Mouse (Mus musculus): ENCODE results near the gene Mgp. TPM values are rescaled to one million over a fixed set of nuclear protein-coding genes. Genes with fewer than 3 reads are reported as not detected.

The Mgp gene
- polyA plus RNA-seq (2014; fragmentation: Nextera tagmentation; extraction: Ambion mirVana), result 168 and 215 TPM in 2 replicates

DNA sequence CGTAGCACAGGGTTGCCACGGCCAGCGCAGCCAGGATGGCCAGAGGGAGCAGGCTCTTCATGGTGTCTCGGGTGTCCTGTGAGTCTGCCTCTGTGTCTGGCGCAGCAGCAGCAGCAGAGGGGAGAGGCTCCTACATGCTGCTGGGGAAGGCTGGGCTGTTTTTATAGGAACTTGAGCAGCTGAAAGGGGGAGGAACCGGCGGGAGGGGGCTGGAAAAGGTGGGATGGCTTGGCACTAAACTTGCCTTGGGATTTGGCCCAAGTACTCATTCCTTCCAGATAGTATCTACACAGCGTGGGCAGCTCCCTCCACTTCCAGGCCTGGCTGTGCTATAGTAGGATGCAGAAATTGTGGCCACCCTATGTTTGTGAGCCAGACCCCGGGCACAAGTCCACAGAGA, at the start of gene Mgp:
Mgp (minus strand) TSS at position 154 of the 400 bp plus-strand sequence.
- no peaks in the 10 kb centered on the region; the same call in 1 of the 2 replicates for H3K4me1 ChIP-seq (ENCODE audit: control insufficient read depth, insufficient read depth, low read length)
- no peaks in the 10 kb centered on the region for H3K36me3 ChIP-seq (ENCODE audit: control insufficient read depth, insufficient read depth, low read length)
- H3K9me3 ChIP-seq (ENCODE audit: control insufficient read depth, low read length), result no peaks in the 10 kb centered on the region; the same call in 1 of the 2 replicates
- peak; percentile 95 for ATAC-seq (ENCODE audit: low FRiP score, low TSS enrichment)
- WGBS, result 13% methylated on average over 9 of the region's 9 CpGs
- H3K27me3 ChIP-seq (ENCODE audit: control insufficient read depth, insufficient read depth, low read length), result no peaks in the 10 kb centered on the region
- H3K4me2 ChIP-seq (replicated peaks; ENCODE audit: low read depth, low read length), result peak within 1 kb of the TSS; percentile 32
- H3K27ac ChIP-seq (ENCODE audit: low read depth, low read length), result peak within 1 kb of the TSS; percentile 26; the same call in 1 of the 2 replicates
- peak within 1 kb of the TSS; percentile 33 for H3K4me3 ChIP-seq (ENCODE audit: low read length)
- H3K9ac ChIP-seq (ENCODE audit: low read depth, low read length), result peak within 1 kb of the TSS; percentile 40; the same call in 1 of the 2 replicates

DNA sequence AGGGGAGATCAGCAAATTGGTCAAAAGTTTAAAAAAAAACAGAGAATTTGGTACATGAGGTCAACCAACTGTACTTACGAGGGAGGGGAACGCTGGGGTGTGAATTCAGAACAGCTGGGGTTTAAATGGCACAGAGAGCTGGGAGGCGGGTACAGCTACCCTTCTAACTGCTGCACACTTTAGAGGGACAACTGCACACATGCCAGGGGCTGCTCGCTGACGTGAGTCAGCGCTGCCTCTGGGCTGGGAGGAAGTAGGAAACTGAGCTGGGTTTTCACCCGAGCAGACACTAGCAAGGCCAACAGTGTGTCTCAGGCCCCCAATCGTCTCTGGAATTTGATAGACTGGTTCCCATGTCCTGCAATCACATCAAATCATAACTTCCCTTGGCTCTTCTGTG, 49.4 kb upstream of the Mgp start:
- H3K36me3 ChIP-seq (ENCODE audit: control insufficient read depth, insufficient read depth, low read length), result no peaks in the 10 kb centered on the region
- no peak overlapping the region for H3K4me2 ChIP-seq (replicated peaks; ENCODE audit: low read depth, low read length)
- no peaks in the 10 kb centered on the region for H3K27me3 ChIP-seq (ENCODE audit: control insufficient read depth, insufficient read depth, low read length)
- WGBS, result 57% methylated on average over 8 of the region's 8 CpGs
- H3K9ac ChIP-seq (ENCODE audit: low read depth, low read length), result no peak overlapping the region
- no peaks in the 10 kb centered on the region for H3K9me3 ChIP-seq (ENCODE audit: control insufficient read depth, low read length)
- no peak for ATAC-seq (ENCODE audit: low FRiP score, low TSS enrichment)
- H3K4me3 ChIP-seq (ENCODE audit: low read length), result no peak overlapping the region
- H3K27ac ChIP-seq (ENCODE audit: low read depth, low read length), result no peak overlapping the region
- H3K4me1 ChIP-seq (ENCODE audit: control insufficient read depth, insufficient read depth, low read length), result no peaks in the 10 kb centered on the region

DNA sequence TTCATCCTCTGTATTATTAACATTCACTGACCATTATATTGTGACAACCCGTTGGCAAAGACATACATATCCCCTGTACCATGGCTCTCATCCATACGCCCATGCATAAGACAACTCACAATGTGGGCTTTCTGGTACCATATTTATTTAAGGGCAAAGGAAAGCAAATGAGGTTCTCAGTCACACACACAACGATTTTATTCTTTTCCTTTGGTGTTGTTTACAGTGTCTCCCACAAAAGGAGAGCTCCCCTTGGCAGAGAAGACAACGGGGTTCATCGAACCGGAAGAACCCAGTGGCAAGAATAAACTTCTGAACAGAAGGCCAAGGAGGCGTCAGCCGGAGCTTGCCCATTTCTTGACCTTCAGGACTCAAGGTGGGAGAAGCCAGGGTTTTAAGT, 47.9 kb upstream of the Mgp start, which contains the start of gene Pde6h:
Pde6h (plus strand) TSS at position 301 of the 400 bp plus-strand sequence.
- no peak within 1 kb of the TSS for H3K4me3 ChIP-seq (ENCODE audit: low read length)
- ATAC-seq (ENCODE audit: low FRiP score, low TSS enrichment), result no peak
- no peaks in the 10 kb centered on the region for H3K4me1 ChIP-seq (ENCODE audit: control insufficient read depth, insufficient read depth, low read length)
- no peaks in the 10 kb centered on the region for H3K36me3 ChIP-seq (ENCODE audit: control insufficient read depth, insufficient read depth, low read length)
- H3K9me3 ChIP-seq (ENCODE audit: control insufficient read depth, low read length), result no peaks in the 10 kb centered on the region
- H3K27ac ChIP-seq (ENCODE audit: low read depth, low read length), result no peak within 1 kb of the TSS
- no peak within 1 kb of the TSS for H3K4me2 ChIP-seq (replicated peaks; ENCODE audit: low read depth, low read length)
- no peak within 1 kb of the TSS for H3K9ac ChIP-seq (ENCODE audit: low read depth, low read length)
- no peaks in the 10 kb centered on the region for H3K27me3 ChIP-seq (ENCODE audit: control insufficient read depth, insufficient read depth, low read length)
- WGBS, result 86% methylated on average over 8 of the region's 8 CpGs

DNA sequence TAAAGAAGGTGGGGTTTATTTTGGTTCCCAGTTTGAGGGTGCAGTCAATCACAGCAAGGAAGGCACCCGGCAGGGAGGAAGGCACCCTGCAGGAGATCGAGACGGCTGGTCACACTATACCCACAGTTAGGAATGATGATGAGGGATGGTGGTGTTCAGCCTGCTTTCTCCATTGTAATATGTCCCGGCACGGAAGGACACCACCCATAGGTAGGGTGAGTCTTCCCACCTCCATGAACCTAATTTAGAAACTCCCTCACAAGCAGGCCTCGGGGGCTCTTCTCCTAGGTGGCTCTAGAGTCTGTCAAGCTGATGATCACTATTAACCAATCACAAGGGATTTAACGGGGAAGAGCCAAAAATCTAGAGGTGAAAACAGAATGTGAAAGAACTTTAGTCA, 47.2 kb upstream of the Mgp start:
- Histone ChIP-seq H3K4me1 (ENCODE audit: control insufficient read depth, insufficient read depth, low read length) (peaks cover 2% of the 10 kb centered on the region; the same call in 1 of the 2 replicates), H3K4me2 (replicated peaks; ENCODE audit: low read depth, low read length) (no peak overlapping the region), H3K9me3 (ENCODE audit: control insufficient read depth, low read length) (no peaks in the 10 kb centered on the region), H3K9ac (ENCODE audit: low read depth, low read length) (no peak overlapping the region), H3K4me3 (ENCODE audit: low read length) (no peak overlapping the region), H3K27ac (ENCODE audit: low read depth, low read length) (no peak overlapping the region), H3K36me3 (ENCODE audit: control insufficient read depth, insufficient read depth, low read length) (no peaks in the 10 kb centered on the region), H3K27me3 (ENCODE audit: control insufficient read depth, insufficient read depth, low read length) (no peaks in the 10 kb centered on the region)
- ATAC-seq (ENCODE audit: low FRiP score, low TSS enrichment), result no peak
- WGBS, result 90% methylated on average over 7 of the region's 7 CpGs

DNA sequence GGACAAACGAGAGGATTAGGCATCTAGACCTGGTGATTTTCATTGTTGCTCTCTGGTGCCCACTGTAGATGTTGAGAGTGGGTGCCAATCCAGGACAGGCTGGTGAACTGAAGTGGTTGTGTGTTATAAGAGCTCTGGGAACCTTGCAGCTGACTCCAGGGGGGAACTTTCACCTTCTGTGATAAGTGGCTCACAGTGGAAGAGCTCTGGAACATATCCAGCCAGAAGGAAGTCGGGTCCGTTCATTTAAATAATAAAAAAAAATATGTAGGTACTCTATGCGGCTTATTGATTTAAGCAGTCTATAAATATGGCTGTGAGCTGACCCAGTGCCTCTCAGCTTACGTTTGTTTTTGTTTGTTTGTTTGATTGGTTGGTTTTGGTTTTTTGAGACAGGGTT, 46.5 kb upstream of the Mgp start, which contains the start of gene Erp27:
Erp27 (minus strand) TSS at position 101 of the 400 bp plus-strand sequence.
- WGBS, result 78% methylated on average over 5 of the region's 5 CpGs
- Histone ChIP-seq H3K27ac (ENCODE audit: low read depth, low read length) (no peak within 1 kb of the TSS), H3K27me3 (ENCODE audit: control insufficient read depth, insufficient read depth, low read length) (no peaks in the 10 kb centered on the region), H3K4me3 (ENCODE audit: low read length) (no peak within 1 kb of the TSS), H3K9ac (ENCODE audit: low read depth, low read length) (no peak within 1 kb of the TSS), H3K36me3 (ENCODE audit: control insufficient read depth, insufficient read depth, low read length) (no peaks in the 10 kb centered on the region), H3K4me2 (replicated peaks; ENCODE audit: low read depth, low read length) (no peak within 1 kb of the TSS), H3K9me3 (ENCODE audit: control insufficient read depth, low read length) (no peaks in the 10 kb centered on the region), H3K4me1 (ENCODE audit: control insufficient read depth, insufficient read depth, low read length) (peaks cover 4% of the 10 kb centered on the region; the same call in 1 of the 2 replicates)
- no peak for ATAC-seq (ENCODE audit: low FRiP score, low TSS enrichment)

DNA sequence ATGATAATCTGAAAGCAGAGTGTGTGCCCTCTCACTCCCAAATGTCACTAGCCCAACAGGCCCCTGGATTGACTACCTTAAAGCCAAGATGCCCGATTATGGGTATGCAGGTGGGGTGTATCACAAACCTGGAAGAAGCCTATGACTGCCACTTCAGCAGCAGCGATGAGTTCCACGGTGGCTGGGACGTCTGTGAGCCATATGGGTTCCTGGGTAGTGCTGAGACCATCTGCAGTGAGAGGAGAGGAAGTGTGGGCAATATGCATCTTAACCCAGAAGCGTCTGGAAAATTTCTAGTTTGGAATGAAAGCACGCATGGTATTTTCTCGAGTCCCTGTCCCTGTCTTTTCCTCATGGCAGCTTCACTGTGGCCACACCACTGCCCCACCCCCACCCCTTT, 46.0 kb upstream of the Mgp start:
- no peak overlapping the region for H3K27ac ChIP-seq (ENCODE audit: low read depth, low read length)
- H3K4me3 ChIP-seq (ENCODE audit: low read length), result no peak overlapping the region
- no peak overlapping the region for H3K9ac ChIP-seq (ENCODE audit: low read depth, low read length)
- H3K4me1 ChIP-seq (ENCODE audit: control insufficient read depth, insufficient read depth, low read length), result peaks cover 4% of the 10 kb centered on the region; the same call in 1 of the 2 replicates
- no peaks in the 10 kb centered on the region for H3K27me3 ChIP-seq (ENCODE audit: control insufficient read depth, insufficient read depth, low read length)
- H3K4me2 ChIP-seq (replicated peaks; ENCODE audit: low read depth, low read length), result no peak overlapping the region
- 82% methylated on average over 7 of the region's 7 CpGs for WGBS
- no peaks in the 10 kb centered on the region for H3K36me3 ChIP-seq (ENCODE audit: control insufficient read depth, insufficient read depth, low read length)
- no peaks in the 10 kb centered on the region for H3K9me3 ChIP-seq (ENCODE audit: control insufficient read depth, low read length)
- ATAC-seq (ENCODE audit: low FRiP score, low TSS enrichment), result no peak

DNA sequence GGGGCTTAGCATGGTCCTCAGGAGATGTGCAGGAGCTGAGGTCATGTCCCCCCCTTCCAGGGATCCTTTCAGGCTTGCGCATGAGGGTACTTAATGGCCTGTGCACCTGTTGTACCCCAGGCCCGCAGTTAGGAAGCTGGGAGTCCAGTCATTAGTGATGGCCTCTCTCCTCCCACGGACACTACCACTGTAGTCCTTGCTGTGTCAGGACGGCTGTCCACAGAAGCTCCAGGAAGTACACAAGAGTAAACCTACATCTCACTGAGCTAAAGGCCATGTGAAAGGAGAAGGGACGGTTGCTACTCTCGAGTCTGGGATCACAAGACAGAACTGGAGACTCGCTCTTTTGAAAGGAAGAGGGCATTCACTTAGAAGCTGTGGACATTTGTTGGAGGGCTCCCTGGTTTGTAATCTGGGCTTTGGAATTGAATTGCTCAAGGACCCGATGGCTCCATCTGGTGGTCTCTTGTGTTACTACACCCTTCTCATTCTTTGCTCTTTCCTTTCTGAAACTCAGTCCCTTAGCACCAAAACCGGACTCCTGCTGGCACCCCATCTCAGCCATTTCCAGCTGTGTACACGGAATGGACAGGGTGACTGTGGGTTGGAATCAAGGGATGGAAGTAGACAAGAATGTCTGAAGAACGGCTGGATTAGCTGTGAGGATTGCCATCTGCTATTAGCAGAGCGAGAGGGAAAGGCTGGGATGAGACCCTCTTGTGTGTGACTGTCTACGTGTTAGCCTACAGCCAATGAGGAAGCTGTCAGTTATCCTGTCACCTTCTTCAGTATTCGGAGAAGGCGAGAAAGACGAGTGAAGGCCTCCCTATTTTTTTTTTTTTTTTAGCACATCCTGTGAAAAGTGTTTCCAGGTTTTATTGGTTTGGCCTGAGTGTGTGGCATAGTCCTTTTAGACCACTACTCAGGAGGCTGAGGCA, 45.0 kb upstream of the Mgp start:
- no peaks in the 10 kb centered on the region for H3K36me3 ChIP-seq (ENCODE audit: control insufficient read depth, insufficient read depth, low read length)
- no peak overlapping the region for H3K4me3 ChIP-seq (ENCODE audit: low read length)
- H3K9ac ChIP-seq (ENCODE audit: low read depth, low read length), result 0 out of 2 replicates have a peak overlapping the region, but pooled peaks have one; percentile 28
- H3K4me1 ChIP-seq (ENCODE audit: control insufficient read depth, insufficient read depth, low read length), result peaks cover 4% of the 10 kb centered on the region; the same call in 1 of the 2 replicates
- no peak overlapping the region for H3K4me2 ChIP-seq (replicated peaks; ENCODE audit: low read depth, low read length)
- H3K27ac ChIP-seq (ENCODE audit: low read depth, low read length), result no peak overlapping the region
- no peaks in the 10 kb centered on the region for H3K27me3 ChIP-seq (ENCODE audit: control insufficient read depth, insufficient read depth, low read length)
- H3K9me3 ChIP-seq (ENCODE audit: control insufficient read depth, low read length), result no peaks in the 10 kb centered on the region
- 34% methylated on average over 16 of the region's 16 CpGs for WGBS
- ATAC-seq (ENCODE audit: low FRiP score, low TSS enrichment), result peak; percentile 32; the same call in 1 of the 2 replicates

DNA sequence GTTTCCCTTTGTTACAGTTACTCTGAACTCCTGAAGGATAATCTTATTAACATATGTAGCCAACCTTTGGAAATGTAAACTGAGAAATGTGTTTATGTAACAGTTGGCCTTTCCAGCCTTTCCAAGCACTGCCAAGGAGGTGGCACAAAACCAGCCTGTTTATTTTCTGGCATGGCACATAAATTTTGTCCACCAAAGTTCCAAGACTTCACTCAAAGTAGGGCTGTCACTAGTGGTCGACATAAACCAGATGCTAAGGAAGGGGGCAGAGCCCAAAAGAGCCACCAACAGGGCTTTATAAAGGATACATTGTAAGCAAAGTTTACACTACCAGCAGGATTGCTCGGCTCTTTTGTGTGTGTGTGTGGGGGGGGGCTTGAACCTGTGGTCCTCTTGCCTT, 42.3 kb upstream of the Mgp start:
- no peaks in the 10 kb centered on the region for H3K9me3 ChIP-seq (ENCODE audit: control insufficient read depth, low read length)
- no peaks in the 10 kb centered on the region for H3K27me3 ChIP-seq (ENCODE audit: control insufficient read depth, insufficient read depth, low read length)
- WGBS, result 10% methylated on average over 2 of the region's 2 CpGs
- ATAC-seq (ENCODE audit: low FRiP score, low TSS enrichment), result no peak
- peaks cover 4% of the 10 kb centered on the region; the same call in 1 of the 2 replicates for H3K4me1 ChIP-seq (ENCODE audit: control insufficient read depth, insufficient read depth, low read length)
- H3K4me2 ChIP-seq (replicated peaks; ENCODE audit: low read depth, low read length), result no peak overlapping the region
- no peaks in the 10 kb centered on the region for H3K36me3 ChIP-seq (ENCODE audit: control insufficient read depth, insufficient read depth, low read length)
- no peak overlapping the region for H3K9ac ChIP-seq (ENCODE audit: low read depth, low read length)
- H3K4me3 ChIP-seq (ENCODE audit: low read length), result no peak overlapping the region
- H3K27ac ChIP-seq (ENCODE audit: low read depth, low read length), result no peak overlapping the region

All from kidney, embryonic 14.5 days (tissue).